Mouse (Mus musculus): ENCODE measurements at regions not wholly inside any gene's neighbourhood (a gene's known extent, or its start where the extent isn't known, plus 50 kb on each side); places are given as distances from the start of the nearest gene placed in this dataset.

DNA sequence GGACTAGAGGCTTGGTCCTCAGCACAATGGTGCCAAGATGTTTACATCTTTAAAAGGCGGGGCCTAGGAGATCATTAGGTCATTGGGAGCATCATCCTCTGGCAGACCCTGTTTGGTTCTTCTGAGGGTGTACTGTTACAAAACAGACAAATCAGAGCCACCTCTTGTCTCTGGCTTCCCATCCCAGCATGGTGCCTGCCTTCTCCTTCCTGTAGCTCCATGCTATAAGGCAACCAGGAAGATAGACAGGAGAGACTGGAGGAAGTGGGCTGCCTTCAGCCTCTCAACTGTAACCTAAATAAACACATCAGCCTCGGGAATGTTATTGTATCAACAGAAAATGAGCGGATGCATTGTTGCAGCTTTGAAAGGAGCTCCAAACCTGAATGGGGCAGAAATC, 529.8 kb upstream of the Gm765 start:
- DNase-seq (ENCODE audit: low spot score in 2 of 2) = no peak

DNA sequence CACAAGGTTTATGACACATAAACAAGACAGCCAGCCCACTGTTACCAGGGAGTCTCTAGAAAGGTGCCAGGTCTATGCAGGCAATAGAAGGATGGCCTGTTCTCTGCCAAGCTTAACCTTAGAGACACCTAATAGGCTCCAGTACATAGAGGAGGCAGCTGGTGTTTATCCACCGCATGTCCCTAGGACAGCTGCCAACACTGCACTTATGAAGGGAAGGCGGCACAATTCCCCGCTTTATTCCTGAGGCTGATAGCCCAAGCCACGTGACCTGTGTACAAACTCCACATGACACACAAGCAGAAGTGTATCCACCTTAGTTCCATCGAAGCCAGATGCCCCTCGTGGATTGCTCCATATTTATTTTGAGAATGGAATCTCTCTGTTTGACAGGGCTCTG, 527.2 kb upstream of the Gm765 start:
- DNase-seq (ENCODE audit: low spot score in 2 of 2) = peak in 1 of 2 experiments; percentile 4

- DNase-seq (ENCODE audit: low spot score in 2 of 2) = no peak
These were observed 521.8 kb upstream of the Gm765 start for GRCm38 (mm10) chr6:98864306-98864705.

DNA sequence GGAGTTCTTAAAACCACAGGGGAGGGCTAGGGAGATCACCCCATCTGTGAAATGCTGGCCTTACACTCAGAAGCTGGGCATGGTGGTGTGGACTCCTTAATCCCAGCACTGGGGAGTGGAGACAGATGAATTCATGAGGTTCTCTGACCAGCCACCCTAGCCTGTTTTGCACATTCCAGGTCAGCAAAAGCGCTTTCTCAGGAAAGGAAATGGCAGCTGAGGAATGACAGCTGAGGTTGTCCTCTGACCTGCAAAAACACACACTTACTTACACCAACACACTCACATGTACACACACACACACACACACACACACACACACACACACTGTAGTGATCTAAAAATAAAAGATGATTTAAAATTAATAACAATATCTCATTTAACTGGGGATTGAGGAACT, 513.4 kb upstream of the Gm765 start:
- DNase-seq (ENCODE audit: low spot score in 2 of 2) = no peak

GRCm38 (mm10) chr6:98850906-98851305, 508.4 kb upstream of the Gm765 start:
- no peak for DNase-seq (ENCODE audit: low spot score in 2 of 2)

- no peak for DNase-seq (ENCODE audit: low spot score in 2 of 2)
These were observed 506.3 kb upstream of the Gm765 start for GRCm38 (mm10) chr6:98848835-98849234.

GRCm38 (mm10) chr6:98846001-98846695, 503.6 kb upstream of the Gm765 start:
- DNase-seq (ENCODE audit: low spot score in 2 of 2) = no peak

GRCm38 (mm10) chr6:98843598-98843997, 501.0 kb upstream of the Gm765 start:
- DNase-seq (ENCODE audit: low spot score in 2 of 2) = no peak

DNA sequence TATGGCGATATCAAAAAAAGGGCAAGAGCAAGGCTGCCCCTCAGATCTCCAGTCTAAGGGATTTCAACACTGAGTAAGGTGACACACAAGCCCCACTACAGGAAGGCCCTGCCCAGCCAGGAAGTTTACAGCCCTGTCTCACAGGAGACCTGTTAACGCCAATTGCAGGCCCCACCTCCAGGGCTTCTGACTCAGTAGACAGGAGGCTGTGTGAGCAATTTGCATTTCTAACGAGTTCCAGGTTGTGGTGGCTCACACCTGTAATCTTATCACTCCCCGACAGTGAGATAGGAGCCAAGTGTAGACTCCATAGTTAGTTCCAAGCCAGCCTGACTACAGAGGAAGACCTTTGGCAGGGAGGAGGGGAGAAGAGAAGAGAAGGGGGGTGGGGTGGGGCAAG, 500.4 kb upstream of the Gm765 start:
- no peak for DNase-seq (ENCODE audit: low spot score in 2 of 2)

DNA sequence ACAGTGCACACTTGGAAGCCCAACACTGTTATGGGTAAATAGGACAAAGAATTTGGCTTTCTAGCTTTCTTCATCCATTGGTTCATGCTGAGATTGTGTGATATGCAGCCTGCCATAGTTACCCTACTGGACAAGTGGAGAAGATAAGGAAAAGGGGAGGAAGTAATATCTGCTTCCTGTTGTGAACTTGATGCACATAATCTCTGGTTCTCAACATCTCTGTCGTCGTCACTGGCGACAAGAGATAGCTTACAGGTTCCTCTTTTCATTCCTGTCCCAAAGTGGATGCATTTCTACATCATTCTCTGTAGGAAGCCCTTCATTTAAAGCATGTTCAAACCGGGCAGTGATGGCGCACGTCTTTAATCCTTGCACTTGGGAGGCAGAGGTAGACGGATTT, 491.4 kb upstream of the Gm765 start:
- no peak for DNase-seq (ENCODE audit: low spot score in 2 of 2)

DNA sequence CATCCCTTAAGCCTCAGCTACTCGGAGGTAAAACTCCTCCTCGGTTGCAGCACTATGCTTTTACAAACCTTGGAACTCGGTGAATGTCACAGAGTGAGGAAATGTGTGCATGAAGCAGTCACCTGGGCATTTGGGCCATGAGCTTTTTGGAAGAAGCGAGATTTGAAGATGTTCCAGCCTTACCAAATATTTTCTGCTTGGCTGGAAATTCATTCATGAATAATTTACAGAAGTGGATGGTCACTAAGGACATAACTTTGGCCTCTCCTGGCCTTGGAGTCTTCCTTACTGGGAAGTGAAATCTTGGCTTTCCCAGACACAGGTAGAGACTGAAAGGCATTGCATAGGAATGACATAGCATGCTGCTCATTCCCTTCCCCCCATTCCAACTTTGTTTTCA, 487.6 kb upstream of the Gm765 start:
- DNase-seq (ENCODE audit: low spot score in 2 of 2) = no peak

- DNase-seq (ENCODE audit: low spot score in 2 of 2) = no peak
These were observed 465.5 kb upstream of the Gm765 start for GRCm38 (mm10) chr6:98808046-98808445.

DNA sequence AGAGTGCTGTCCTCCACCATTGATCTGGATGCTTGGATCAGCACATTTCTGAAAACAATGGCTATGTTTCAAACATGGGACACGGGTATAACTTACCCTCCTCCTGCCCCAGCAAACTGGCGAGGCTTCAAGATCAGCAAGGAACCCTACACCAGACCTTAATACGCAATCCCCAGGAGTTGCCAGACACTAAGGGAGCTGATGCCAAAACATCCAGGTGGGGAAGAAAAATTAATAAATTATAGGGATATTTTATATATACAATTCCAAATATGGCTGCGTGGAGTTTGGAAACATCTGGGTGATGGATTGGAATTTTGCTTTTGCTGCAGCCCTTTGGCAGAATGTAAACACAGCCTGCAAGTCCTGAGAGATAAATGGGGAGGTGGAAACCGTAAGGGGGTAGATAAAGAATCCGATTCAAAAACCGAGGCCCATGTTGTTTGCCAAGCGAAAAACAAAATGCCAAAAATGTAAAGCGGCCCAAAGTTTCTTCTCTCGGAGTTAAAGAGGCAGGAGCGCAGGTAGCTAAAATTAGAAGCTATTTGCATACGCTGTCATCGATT, 460.9 kb upstream of the Gm765 start:
- no peak for DNase-seq (ENCODE audit: low spot score in 2 of 2)

DNA sequence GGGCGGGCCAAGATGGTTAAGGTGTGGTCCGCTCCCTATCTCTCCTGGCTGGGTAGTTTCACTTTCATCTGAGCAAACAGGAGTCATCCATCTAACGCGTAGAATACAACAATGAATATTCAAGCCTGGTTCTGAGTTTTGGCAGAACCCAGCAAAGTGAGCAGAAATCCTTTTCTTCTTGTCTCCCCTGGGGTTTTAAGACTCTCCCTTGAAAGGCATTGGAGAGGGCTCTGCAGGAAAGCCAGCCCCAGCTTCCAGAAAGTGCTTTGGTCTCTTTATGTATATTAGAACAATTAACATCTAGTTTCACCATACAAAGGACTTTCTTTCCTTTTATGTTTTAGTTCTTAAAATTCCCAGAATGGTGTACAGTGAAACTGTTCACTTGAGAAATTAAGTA, 458.5 kb upstream of the Gm765 start:
- DNase-seq (ENCODE audit: low spot score in 2 of 2) = no peak

GRCm38 (mm10) chr6:98800040-98800439, 457.5 kb upstream of the Gm765 start:
- no peak for DNase-seq (ENCODE audit: low spot score in 2 of 2)

GRCm38 (mm10) chr6:98797778-98798177, 455.2 kb upstream of the Gm765 start:
- no peak for DNase-seq (ENCODE audit: low spot score in 2 of 2)

- DNase-seq (ENCODE audit: low spot score in 2 of 2) = no peak
These were observed 454.8 kb upstream of the Gm765 start for GRCm38 (mm10) chr6:98797373-98797772.

GRCm38 (mm10) chr6:98796666-98797065, 454.1 kb upstream of the Gm765 start:
- DNase-seq (ENCODE audit: low spot score in 2 of 2) = no peak

DNA sequence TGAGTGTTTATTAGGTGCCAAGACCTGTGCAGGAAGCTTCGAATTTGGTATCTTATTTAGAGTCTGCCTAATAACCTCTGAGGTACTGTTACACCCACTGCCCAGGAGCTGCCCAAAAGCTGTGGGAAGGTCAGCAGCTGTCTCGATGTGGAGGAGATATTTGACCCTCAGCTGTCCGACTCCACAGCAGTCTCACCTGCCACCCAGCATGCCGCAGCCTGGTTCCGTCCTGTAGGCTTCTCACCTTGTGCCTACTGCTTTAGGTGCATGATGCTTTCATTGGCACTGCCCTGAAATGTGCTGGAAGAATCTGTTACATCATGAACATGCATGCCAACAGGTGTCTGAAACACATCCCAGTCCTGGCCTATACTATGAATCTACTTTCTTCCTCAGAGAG, 444.9 kb upstream of the Gm765 start:
- no peak for DNase-seq (ENCODE audit: low spot score in 2 of 2)

DNA sequence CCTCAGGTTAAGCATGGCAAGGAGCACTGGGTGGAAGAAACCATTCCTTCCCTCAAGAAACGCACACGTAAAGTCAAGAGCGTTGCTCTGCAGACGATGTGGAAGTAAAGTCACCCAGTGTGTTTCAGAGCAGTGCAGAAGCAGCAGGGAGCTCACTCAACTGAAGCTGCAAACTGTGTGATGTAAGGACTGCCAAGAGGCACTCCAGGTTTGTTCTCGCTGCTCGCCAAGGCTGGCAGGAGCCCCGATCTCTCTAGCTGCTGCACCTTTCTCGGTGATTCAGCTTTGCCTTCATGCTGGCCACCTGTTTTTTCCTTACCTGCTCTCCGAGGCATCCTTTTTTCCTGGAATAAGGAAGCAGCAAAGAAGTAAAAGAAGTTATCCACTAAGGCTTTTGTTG, 439.5 kb upstream of the Gm765 start:
- DNase-seq (ENCODE audit: low spot score in 2 of 2) = peak in 1 of 2 experiments; percentile 24

DNA sequence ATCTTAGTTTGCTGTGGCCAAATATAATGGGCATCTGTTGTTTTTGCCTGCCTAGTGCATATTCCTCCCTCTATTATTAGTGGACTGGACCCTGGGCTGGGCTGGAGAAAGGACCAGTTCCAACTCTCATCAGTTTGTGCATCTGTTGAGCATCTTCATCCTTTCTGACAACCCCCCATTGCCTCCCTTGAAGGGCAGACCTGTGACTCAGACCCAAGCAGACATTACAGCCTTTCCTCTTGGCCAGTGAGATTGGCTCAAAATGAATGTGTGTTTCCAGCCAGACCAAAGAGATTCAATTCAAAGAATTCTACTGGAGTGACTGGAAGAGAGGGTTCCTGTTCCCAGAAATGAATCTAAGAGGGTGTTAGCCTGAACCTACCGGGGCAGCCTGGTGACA, 433.2 kb upstream of the Gm765 start:
- no peak for DNase-seq (ENCODE audit: low spot score in 2 of 2)

GRCm38 (mm10) chr6:98769999-98770398, 427.4 kb upstream of the Gm765 start:
- DNase-seq (ENCODE audit: low spot score in 2 of 2) = no peak

DNA sequence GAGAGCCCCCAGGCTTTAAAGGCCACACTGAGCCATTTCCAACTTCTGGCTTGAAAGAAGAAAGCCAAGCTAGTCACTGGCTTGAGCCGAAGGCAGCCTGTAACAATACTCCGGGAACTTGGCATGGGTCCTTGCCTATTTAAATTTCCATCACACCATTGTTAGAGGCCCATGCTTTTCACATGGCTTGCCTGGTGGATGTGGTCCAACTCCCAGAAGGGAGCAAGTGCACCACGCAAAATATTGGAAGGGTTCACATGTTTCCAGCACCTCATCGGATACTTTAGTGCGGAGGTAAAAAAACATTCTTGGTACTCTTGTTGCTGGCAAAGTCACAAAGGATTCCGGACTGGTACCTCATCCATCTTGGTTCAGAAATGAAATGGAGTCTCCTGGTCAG, 426.8 kb upstream of the Gm765 start:
- DNase-seq (ENCODE audit: low spot score in 2 of 2) = peak in 1 of 2 experiments; percentile 22

DNA sequence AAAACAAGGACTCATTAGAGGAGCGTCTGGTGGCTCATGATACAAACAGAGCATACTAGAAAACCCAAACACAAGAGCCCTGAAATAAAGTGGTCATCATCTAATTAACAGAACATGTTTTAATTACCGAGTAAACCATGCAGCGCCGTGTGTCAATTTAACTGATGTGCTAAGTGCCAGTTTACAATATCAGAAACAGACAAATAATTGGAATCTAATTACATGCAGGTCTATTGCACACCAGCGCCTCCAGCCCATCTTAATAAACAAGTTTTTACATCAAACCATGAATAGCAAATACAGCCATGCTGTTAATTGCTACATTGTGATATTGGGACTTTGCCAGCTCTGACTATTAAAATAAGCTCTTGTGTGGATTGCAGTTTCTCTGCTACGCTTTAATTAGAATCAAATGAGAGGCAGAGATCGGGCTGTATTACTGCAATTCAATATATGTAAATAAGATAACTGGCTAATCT, 425.3 kb upstream of the Gm765 start:
- peak in 1 of 2 experiments; percentile 6 for DNase-seq (ENCODE audit: low spot score in 2 of 2)

Data from left cerebral cortex, adult 9 months (tissue).